Mouse (Mus musculus): ENCODE measurements around the gene Ncoa5. TPM values are rescaled to one million over a fixed set of nuclear protein-coding genes. Genes with fewer than 3 reads are reported as not detected.

The Ncoa5 gene
- total and polyA plus RNA-seq, 2 experiments from 2014 or later: 65.5 to 74.5 TPM

DNA sequence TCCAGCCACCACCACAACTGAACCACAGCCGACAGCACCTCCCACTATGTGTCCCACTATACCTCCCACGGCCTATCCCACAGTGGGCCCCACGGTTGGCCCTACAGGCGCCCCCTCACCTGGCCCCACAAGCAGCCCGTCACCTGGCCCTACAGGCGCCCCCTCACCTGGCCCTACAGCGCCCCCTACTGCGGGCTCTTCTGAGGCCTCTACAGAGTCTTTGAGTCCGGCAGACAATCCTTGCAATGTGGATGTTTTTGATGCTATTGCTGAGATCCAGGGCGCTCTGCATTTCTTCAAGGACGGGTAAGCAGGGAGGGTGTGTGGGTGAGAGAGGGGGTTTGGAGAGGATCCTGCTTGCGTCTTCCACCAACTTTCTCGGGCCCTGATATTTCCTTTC, 82.2 kb downstream of the Ncoa5 start:
- 45% methylated on average over 12 of the region's 13 CpGs for WGBS
- peak; percentile 40 for TF ChIP-seq CTCF (IDR thresholded peaks at IDR 0.05)
- Histone ChIP-seq H3K4me1 (ENCODE audit: insufficient read depth, low read length) (0 out of 2 replicates have a peak, but pooled peaks cover 4% of the 10 kb centered on the region), H3K36me3 (ENCODE audit: insufficient read depth, low read length) (no peaks in the 10 kb centered on the region), H3K9me3 (ENCODE audit: low read length) (no peaks in the 10 kb centered on the region), H3K27ac (ENCODE audit: low read depth, low read length) (no peak overlapping the region), H3K4me2 (ENCODE audit: low read depth, low read length, poor library complexity, severe bottlenecking) (no peak overlapping the region), H3K9ac (replicated peaks; ENCODE audit: low read length, poor library complexity, severe bottlenecking) (no peak overlapping the region), H3K4me3 (ENCODE audit: low read depth, low read length) (no peak overlapping the region), H3K27me3 (ENCODE audit: insufficient read depth, low read length) (peaks cover 34% of the 10 kb centered on the region)
- ATAC-seq (ENCODE audit: low FRiP score) (no peak), DNase-seq (ENCODE audit: low spot score) (no peak)

- Histone ChIP-seq H3K9ac (replicated peaks; ENCODE audit: low read length, poor library complexity, severe bottlenecking) (no peak overlapping the region), H3K27me3 (ENCODE audit: insufficient read depth, low read length) (peaks cover 34% of the 10 kb centered on the region), H3K4me2 (ENCODE audit: low read depth, low read length, poor library complexity, severe bottlenecking) (no peak overlapping the region), H3K36me3 (ENCODE audit: insufficient read depth, low read length) (no peaks in the 10 kb centered on the region), H3K4me1 (ENCODE audit: insufficient read depth, low read length) (0 out of 2 replicates have a peak, but pooled peaks cover 4% of the 10 kb centered on the region), H3K9me3 (ENCODE audit: low read length) (no peaks in the 10 kb centered on the region), H3K27ac (ENCODE audit: low read depth, low read length) (no peak overlapping the region), H3K4me3 (ENCODE audit: low read depth, low read length) (no peak overlapping the region)
- 85% methylated on average over 4 of the region's 4 CpGs for WGBS
- DNase-seq (ENCODE audit: low spot score) (no peak), ATAC-seq (ENCODE audit: low FRiP score) (no peak)
- TF ChIP-seq CTCF (IDR thresholded peaks at IDR 0.05): peak; percentile 59
Observed at GRCm38 (mm10) chr2:164951745-164952144, 82.9 kb downstream of the Ncoa5 start.

DNA sequence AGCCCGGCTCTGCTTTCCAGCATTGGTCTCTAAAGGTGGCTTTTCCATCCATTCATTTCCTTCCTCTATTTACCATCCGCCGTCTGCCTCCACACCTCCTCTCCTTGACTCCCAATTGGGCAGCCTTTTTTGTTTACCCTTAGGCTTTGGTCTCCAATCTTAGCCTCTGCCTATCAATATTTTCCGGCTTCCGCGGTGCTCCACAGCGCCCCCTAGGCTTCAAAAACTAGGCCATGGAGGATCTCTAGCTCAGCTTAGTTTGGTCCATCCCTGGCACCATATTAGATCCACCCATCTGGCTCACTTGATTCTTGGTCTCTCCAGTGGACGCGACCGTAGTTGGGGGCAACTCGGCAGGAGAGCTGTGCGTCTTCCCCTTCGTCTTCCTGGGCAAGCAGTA, 84.2 kb downstream of the Ncoa5 start:
- Histone ChIP-seq H3K9ac (replicated peaks; ENCODE audit: low read length, poor library complexity, severe bottlenecking) (no peak overlapping the region), H3K4me3 (ENCODE audit: low read depth, low read length) (no peak overlapping the region)
- 30% methylated on average over 13 of the region's 13 CpGs for WGBS

More for the DNA sequence above, 84.2 kb downstream of the Ncoa5 start:
- H3K9me3 ChIP-seq (ENCODE audit: low read length): no peaks in the 10 kb centered on the region
- H3K27me3 ChIP-seq (ENCODE audit: insufficient read depth, low read length): peaks cover 34% of the 10 kb centered on the region
- no peak overlapping the region for H3K4me2 ChIP-seq (ENCODE audit: low read depth, low read length, poor library complexity, severe bottlenecking)
- 0 out of 2 replicates have a peak, but pooled peaks cover 4% of the 10 kb centered on the region for H3K4me1 ChIP-seq (ENCODE audit: insufficient read depth, low read length)
- H3K36me3 ChIP-seq (ENCODE audit: insufficient read depth, low read length): no peaks in the 10 kb centered on the region
- no peak for ATAC-seq (ENCODE audit: low FRiP score)
- H3K27ac ChIP-seq (ENCODE audit: low read depth, low read length): no peak overlapping the region
- no peak for DNase-seq (ENCODE audit: low spot score)
- peak; percentile 63 for TF ChIP-seq CTCF (IDR thresholded peaks at IDR 0.05)

Other genes with a start within 250 kb of the Ncoa5 start
- 80.8 and 100 TPM in 2 replicates for gene Snx21, start 249.0 kb downstream of the Ncoa5 start, total RNA-seq (2014; rRNA removed)
- 50.8 and 54.1 TPM in 2 replicates for gene Snx21, start 249.0 kb downstream of the Ncoa5 start, polyA plus RNA-seq (2015; fragmentation: Nextera tagmentation; extraction: Ambion mirVana)
- gene Acot8, start 230.0 kb downstream of the Ncoa5 start, total RNA-seq (2014; rRNA removed): 24.2 and 25.8 TPM in 2 replicates
- gene Acot8, start 230.0 kb downstream of the Ncoa5 start, polyA plus RNA-seq (2015; fragmentation: Nextera tagmentation; extraction: Ambion mirVana): 17.5 and 19.7 TPM in 2 replicates
- 6.4 and 7.7 TPM in 2 replicates for gene Zswim3, start 229.8 kb downstream of the Ncoa5 start, total RNA-seq (2014; rRNA removed)
- gene Zswim3, start 229.8 kb downstream of the Ncoa5 start, polyA plus RNA-seq (2015; fragmentation: Nextera tagmentation; extraction: Ambion mirVana): 5.5 and 7.4 TPM in 2 replicates
- gene Zswim1, start 212.2 kb downstream of the Ncoa5 start, total RNA-seq (2014; rRNA removed): 24.8 and 25.1 TPM in 2 replicates
- gene Zswim1, start 212.2 kb downstream of the Ncoa5 start, polyA plus RNA-seq (2015; fragmentation: Nextera tagmentation; extraction: Ambion mirVana): 35.3 and 36.0 TPM in 2 replicates
- gene Spata25, start 206.3 kb downstream of the Ncoa5 start, total RNA-seq (2014; rRNA removed): 1.1 TPM in 1 of 2 replicates, not detected in the other
- not detected in 2 replicates for gene Spata25, start 206.3 kb downstream of the Ncoa5 start, polyA plus RNA-seq (2015; fragmentation: Nextera tagmentation; extraction: Ambion mirVana)
- 110 and 112 TPM in 2 replicates for gene Ctsa, start 202.0 kb downstream of the Ncoa5 start, total RNA-seq (2014; rRNA removed)
- gene Ctsa, start 202.0 kb downstream of the Ncoa5 start, polyA plus RNA-seq (2015; fragmentation: Nextera tagmentation; extraction: Ambion mirVana): 101 and 102 TPM in 2 replicates
- gene Neurl2, start 201.4 kb downstream of the Ncoa5 start, total RNA-seq (2014; rRNA removed): 10.4 and 11.2 TPM in 2 replicates
- 7.6 and 7.8 TPM in 2 replicates for gene Neurl2, start 201.4 kb downstream of the Ncoa5 start, polyA plus RNA-seq (2015; fragmentation: Nextera tagmentation; extraction: Ambion mirVana)
- 55.5 and 59.8 TPM in 2 replicates for gene Pltp, start 177.2 kb downstream of the Ncoa5 start, total RNA-seq (2014; rRNA removed)
- gene Pltp, start 177.2 kb downstream of the Ncoa5 start, polyA plus RNA-seq (2015; fragmentation: Nextera tagmentation; extraction: Ambion mirVana): 85.5 and 87.7 TPM in 2 replicates
- gene Pcif1, start 155.6 kb downstream of the Ncoa5 start, total RNA-seq (2014; rRNA removed): 77.2 and 90.1 TPM in 2 replicates
- 88.9 and 94.6 TPM in 2 replicates for gene Pcif1, start 155.6 kb downstream of the Ncoa5 start, polyA plus RNA-seq (2015; fragmentation: Nextera tagmentation; extraction: Ambion mirVana)
- gene Zfp335, start 123.1 kb downstream of the Ncoa5 start, total RNA-seq (2014; rRNA removed): 28.9 and 29.0 TPM in 2 replicates
- gene Zfp335, start 123.1 kb downstream of the Ncoa5 start, polyA plus RNA-seq (2015; fragmentation: Nextera tagmentation; extraction: Ambion mirVana): 11.1 and 11.4 TPM in 2 replicates
- 7.5 and 13.4 TPM in 2 replicates for gene Mmp9, start 94.1 kb downstream of the Ncoa5 start, total RNA-seq (2014; rRNA removed)
- 7.1 and 8.2 TPM in 2 replicates for gene Mmp9, start 94.1 kb downstream of the Ncoa5 start, polyA plus RNA-seq (2015; fragmentation: Nextera tagmentation; extraction: Ambion mirVana)
- gene Slc12a5, start 74.1 kb downstream of the Ncoa5 start, total RNA-seq (2014; rRNA removed): 311 and 368 TPM in 2 replicates
- 83.5 and 86.4 TPM in 2 replicates for gene Slc12a5, start 74.1 kb downstream of the Ncoa5 start, polyA plus RNA-seq (2015; fragmentation: Nextera tagmentation; extraction: Ambion mirVana)
- gene Cd40, start 20.8 kb upstream of the Ncoa5 start, total RNA-seq (2014; rRNA removed): 5.2 and 5.9 TPM in 2 replicates
- 4.4 and 6.4 TPM in 2 replicates for gene Cd40, start 20.8 kb upstream of the Ncoa5 start, polyA plus RNA-seq (2015; fragmentation: Nextera tagmentation; extraction: Ambion mirVana)
- gene 1700025C18Rik, start 55.9 kb upstream of the Ncoa5 start, total RNA-seq (2014; rRNA removed): not detected in 2 replicates
- gene 1700025C18Rik, start 55.9 kb upstream of the Ncoa5 start, polyA plus RNA-seq (2015; fragmentation: Nextera tagmentation; extraction: Ambion mirVana): not detected in 2 replicates
- 41.3 and 47.9 TPM in 2 replicates for gene Cdh22, start 200.0 kb upstream of the Ncoa5 start, total RNA-seq (2014; rRNA removed)
- 21.9 and 23.2 TPM in 2 replicates for gene Cdh22, start 200.0 kb upstream of the Ncoa5 start, polyA plus RNA-seq (2015; fragmentation: Nextera tagmentation; extraction: Ambion mirVana)